Mouse (Mus musculus): ENCODE measurements at regions not wholly inside any gene's neighbourhood (a gene's known extent, or its start where the extent isn't known, plus 50 kb on each side); places are given as distances from the start of the nearest gene placed in this dataset.

GRCm38 (mm10) chr1:168483651-168484050 lies 51.6 kb upstream of the Pbx1 start:
- H3K27me3 ChIP-seq (ENCODE audit: control insufficient read depth, insufficient read depth, low read length) = no peaks in the 10 kb centered on the region
- no peaks in the 10 kb centered on the region for H3K4me1 ChIP-seq (ENCODE audit: control insufficient read depth, insufficient read depth, low read length)
- TF ChIP-seq POLR2A (IDR thresholded peaks at IDR 0.05; ENCODE audit: control insufficient read depth, low read depth, low read length) (no peak), CTCF (IDR thresholded peaks at IDR 0.05; ENCODE audit: control insufficient read depth, insufficient read depth, insufficient replicate concordance, low read depth, low read length) (no peak)
- no peaks in the 10 kb centered on the region for H3K36me3 ChIP-seq (ENCODE audit: control insufficient read depth, insufficient read depth, low read length)
- H3K4me3 ChIP-seq (ENCODE audit: control insufficient read depth, low read depth, low read length) = no peak overlapping the region
- no peak overlapping the region for H3K27ac ChIP-seq (ENCODE audit: control insufficient read depth, insufficient read depth, low read depth, low read length)

All from testis, adult 2 months (tissue).